Comparison of ENCODE assay signal across 13 mouse cellular contexts in genomic region chr10:12662035-12662434, GRCm38 (mm10).
A peak's percentile ranks its signal among the peaks of the same experiment; 100 is the strongest.
DNase-seq lines count a peak whose midpoint lies in the region; TF ChIP-seq lines count a peak whose summit lies in the region.
"Had no signal": no experiment of that assay in that cellular context is flagged by ENCODE, and none has a peak within 500 bp of the region (broad histone marks: within the 10 kb centered on the region; RNA-seq: fewer than 3 reads in every experiment).

No protein-coding gene starts in this region.

- H3K4me3 ChIP-seq in layer of hippocampus, adult 2 months: no peak overlapping the region
- H3K4me3 ChIP-seq: embryonic facial prominence, embryonic 12.5 days; forebrain, embryonic 13.5 days; limb, embryonic 15.5 days had no signal

- H3K27ac ChIP-seq in layer of hippocampus, adult 2 months: no peak overlapping the region
- H3K27ac ChIP-seq: embryonic facial prominence, embryonic 12.5 days; forebrain, embryonic 13.5 days; limb, embryonic 15.5 days had no signal

- DNase-seq in layer of hippocampus, adult 2 months (ENCODE audit: low spot score in 2 of 2): no peak
- DNase-seq in layer of hippocampus, postnatal 25 days (ENCODE audit: extremely low spot score in 1 of 2, low spot score in 1 of 2): no peak
- peak; percentile 7 to 17 for DNase-seq in B cell, adult 2 months
- peak; percentile 41 for DNase-seq in ES-CJ7 (ENCODE audit: low read depth, low spot score)
- DNase-seq in forelimb bud, embryonic 11.5 days (ENCODE audit: low read depth, low spot score): peak; percentile 7
- DNase-seq in layer of hippocampus, postnatal 10 days (ENCODE audit: low spot score in 2 of 2): no peak
- DNase-seq in embryo, embryonic 9.5 days (ENCODE audit: extremely low spot score): no peak
- DNase-seq: cerebellum, adult 8-10 months; heart, postnatal 36 days; lung, postnatal 4 days had no signal

- peak; percentile 68 for TF ChIP-seq CTCF in layer of hippocampus, adult 2 months (conservative IDR thresholded peaks at IDR 0.05)

Comparison
In these comparisons a context has a peak if more than half of its experiments do, and no peak if none do; other contexts are left out.
1. DNase-seq: peak in B cell, adult 2 months (2 of 2), ES-CJ7 (single experiment) and forelimb bud, embryonic 11.5 days (single experiment); none in layer of hippocampus, adult 2 months (0 of 2), layer of hippocampus, postnatal 25 days (0 of 2), layer of hippocampus, postnatal 10 days (0 of 2) and embryo, embryonic 9.5 days (single experiment).